Mouse (Mus musculus) kidney, embryonic 14.5 days (tissue): ENCODE results near the gene Paics. TPM values are rescaled to one million over a fixed set of nuclear protein-coding genes. Genes with fewer than 3 reads are reported as not detected.
A peak's percentile ranks its signal among the peaks of the same experiment; 100 is the strongest.
"Not testable (repeated sequence)": the region's sequence is repeated elsewhere in the genome, so short reads cannot be mapped to it uniquely, and the experiment has no call there.

Experiments used
- ATAC-seq: fragments of 200-750 bp; cut with Nextera tagmentation; 2 replicates; pipeline ENCODE4 v1.8.0; 2017; ENCODE audit warnings: moderate number of reproducible peaks, mild to moderate bottlenecking, moderate TSS enrichment, moderate library complexity; ENCODE audit not compliant: low FRiP score, low TSS enrichment
- H3K27ac ChIP-seq: fragments of 300-500 bp; sonication (generic); 2 replicates; pipeline ENCODE4 v1.5.1; 2014; ENCODE audit warnings: low read depth, mild to moderate bottlenecking, low read length, moderate library complexity, mixed read lengths
- H3K27me3 ChIP-seq: fragments of 300-500 bp; sonication (generic); 2 replicates; pipeline ENCODE4 v1.6.1; 2014; ENCODE audit warnings: mild to moderate bottlenecking, low read length; ENCODE audit not compliant: control insufficient read depth, insufficient read depth
- H3K36me3 ChIP-seq: fragments of 300-500 bp; sonication (generic); 2 replicates; pipeline ENCODE4 v1.6.1; 2014; ENCODE audit warnings: low read length, mixed read lengths; ENCODE audit not compliant: control insufficient read depth, insufficient read depth
- H3K4me1 ChIP-seq: fragments of 300-500 bp; sonication (generic); 2 replicates; pipeline ENCODE4 v1.6.1; 2014; ENCODE audit warnings: low read length, mixed read lengths; ENCODE audit not compliant: control insufficient read depth, insufficient read depth
- H3K4me2 ChIP-seq: fragments of 300-500 bp; sonication (generic); replicated peaks from 2 replicates; pipeline ENCODE4 v1.6.1; 2014; ENCODE audit warnings: low read depth, mild to moderate bottlenecking, low read length
- H3K4me3 ChIP-seq: fragments of 300-500 bp; sonication (generic); 2 replicates; pipeline ENCODE4 v1.5.1; 2014; ENCODE audit warnings: mild to moderate bottlenecking, low read length
- H3K9ac ChIP-seq: fragments of 300-500 bp; sonication (generic); 2 replicates; pipeline ENCODE4 v1.6.1; 2014; ENCODE audit warnings: low read depth, mild to moderate bottlenecking, low read length, moderate library complexity
- H3K9me3 ChIP-seq: fragments of 300-500 bp; sonication (generic); 2 replicates; pipeline ENCODE4 v1.6.1; 2016; ENCODE audit warnings: low read length; ENCODE audit not compliant: control insufficient read depth
- WGBS: fragments of 180-500 bp; shearing (Covaris S2); extraction: QIAGEN DNeasy Blood & Tissue Kit; methylation state at CpG from one replicate; pipeline ENCODE4 v1.1.7; 2014; 5-methylcytosine and 5-hydroxymethylcytosine counted together
- polyA plus RNA-seq: library from polyadenylated mRNA; unstranded; fragments of >200 nt; fragmentation: Nextera tagmentation; extraction: Ambion mirVana; gene quantifications from 2 replicates; pipeline ENCODE4 v1.2.1, GENCODE M21; 2014

Paics gene
- 343 and 349 TPM in 2 replicates for polyA plus RNA-seq

DNA sequence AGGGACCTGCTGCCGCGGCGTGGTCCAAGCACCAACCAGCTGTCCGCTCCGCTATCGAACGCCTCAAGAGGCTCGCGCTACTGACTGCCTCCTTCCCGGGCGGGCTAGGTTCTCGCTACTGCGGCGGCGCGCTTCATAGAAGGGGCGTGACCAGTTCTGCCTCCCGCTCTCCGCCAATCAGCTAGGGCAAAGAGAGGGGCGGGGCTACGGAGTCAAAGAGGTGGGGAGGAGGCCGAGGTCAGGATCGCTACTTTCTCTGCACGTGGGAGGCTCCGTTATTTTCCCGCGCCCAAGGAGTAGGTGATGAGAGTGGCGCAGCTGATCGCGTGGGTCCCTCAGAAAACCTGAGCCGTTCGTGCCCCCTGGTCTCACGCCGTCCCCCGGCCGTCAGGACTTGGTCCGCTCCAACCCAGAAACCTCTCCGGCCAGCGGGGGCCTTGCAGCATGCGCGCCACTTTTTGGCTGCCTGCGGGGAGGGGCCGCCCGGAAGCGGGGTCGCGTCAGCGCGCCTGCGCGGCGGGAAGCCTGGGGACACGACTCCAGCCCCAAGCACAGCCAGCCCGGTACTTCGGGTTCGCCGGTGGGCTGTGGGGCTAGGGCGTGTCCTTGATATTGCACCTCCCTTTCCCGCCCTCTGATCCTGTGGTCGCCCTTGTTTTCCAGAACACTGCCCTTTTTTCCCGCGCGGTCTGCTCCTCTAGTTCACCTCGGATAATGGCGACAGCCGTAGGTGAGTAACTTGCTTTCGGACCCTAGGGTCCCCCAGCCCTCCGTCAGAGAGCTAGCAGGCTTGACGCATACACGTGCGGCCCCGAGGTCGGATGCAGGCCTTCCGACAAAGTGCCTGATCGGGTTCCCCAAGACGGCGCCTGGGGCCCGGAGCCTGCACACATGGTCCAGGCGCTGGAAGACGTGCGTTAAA is at the start of gene Paics, which contains the start of gene Ppat:
Gene Paics, plus strand, starts transcription at position 202 of the 922 bp plus-strand sequence.
Gene Ppat, minus strand, starts transcription at position 473 of the 922 bp plus-strand sequence.
- H3K9me3 ChIP-seq, result no peaks in the 10 kb centered on the region
- peaks cover 19% of the 10 kb centered on the region for H3K4me1 ChIP-seq
- peak within 1 kb of the TSS; percentile 87 for H3K4me3 ChIP-seq
- H3K9ac ChIP-seq, result peak within 1 kb of the TSS; percentile 85
- WGBS, result under 1% methylated on average over 80 of the region's 81 CpGs
- peak; percentile 98 for ATAC-seq
- peak within 1 kb of the TSS; percentile 90 for H3K27ac ChIP-seq
- H3K4me2 ChIP-seq, result peak within 1 kb of the TSS; percentile 54
- H3K27me3 ChIP-seq, result no peaks in the 10 kb centered on the region
- H3K36me3 ChIP-seq, result peaks cover 14% of the 10 kb centered on the region; the same call in 1 of the 2 replicates

DNA sequence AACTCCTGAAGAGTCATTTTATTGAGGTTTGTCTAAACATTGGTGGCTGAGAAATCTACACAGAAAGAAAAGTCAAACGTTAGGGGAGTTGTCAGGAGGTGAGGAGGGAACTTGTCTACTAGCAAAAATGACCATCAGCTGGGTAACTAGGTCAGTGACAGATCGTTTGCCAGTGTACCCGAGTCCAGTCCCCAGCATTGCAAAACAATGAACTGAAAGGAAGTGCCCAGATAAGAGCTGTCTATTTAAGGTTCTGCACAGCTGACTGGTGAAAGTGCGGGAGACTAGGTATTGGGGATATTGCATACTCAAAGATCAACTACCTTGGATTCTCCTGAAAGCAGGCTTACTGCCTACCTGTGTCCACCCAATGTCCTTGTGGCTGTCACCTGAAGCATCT is 49.0 kb upstream of the Paics start:
- no peak for ATAC-seq
- WGBS, result 75% methylated on average over 4 of the region's 4 CpGs
- no peaks in the 10 kb centered on the region for H3K9me3 ChIP-seq
- H3K36me3 ChIP-seq, result no peaks in the 10 kb centered on the region; the same call in 1 of the 2 replicates
- 0 out of 2 replicates have a peak, but pooled peaks cover 4% of the 10 kb centered on the region for H3K4me1 ChIP-seq
- no peak overlapping the region for H3K4me3 ChIP-seq
- no peak overlapping the region for H3K4me2 ChIP-seq
- no peak overlapping the region for H3K9ac ChIP-seq
- H3K27me3 ChIP-seq, result no peaks in the 10 kb centered on the region
- no peak overlapping the region for H3K27ac ChIP-seq

GRCm38 (mm10) chr5:76904713-76905404 is 46.2 kb upstream of the Paics start:
- WGBS, result 1% methylated on average over 19 of the region's 19 CpGs
- ATAC-seq, result no peak
- Histone ChIP-seq H3K27ac (peak overlapping the region; percentile 86), H3K36me3 (peaks cover 2% of the 10 kb centered on the region), H3K9ac (peak overlapping the region; percentile 76), H3K4me3 (peak overlapping the region; percentile 84), H3K27me3 (no peaks in the 10 kb centered on the region), H3K9me3 (no peaks in the 10 kb centered on the region), H3K4me1 (0 out of 2 replicates have a peak, but pooled peaks cover 4% of the 10 kb centered on the region), H3K4me2 (peak overlapping the region; percentile 72)

- Histone ChIP-seq H3K9ac (peak within 1 kb of the TSS; percentile 76), H3K4me2 (peak within 1 kb of the TSS; percentile 72), H3K4me3 (peak within 1 kb of the TSS; percentile 84), H3K9me3 (no peaks in the 10 kb centered on the region), H3K27ac (peak within 1 kb of the TSS; percentile 86), H3K4me1 (0 out of 2 replicates have a peak, but pooled peaks cover 4% of the 10 kb centered on the region), H3K36me3 (peaks cover 4% of the 10 kb centered on the region), H3K27me3 (no peaks in the 10 kb centered on the region)
- ATAC-seq, result peak; percentile 99
- under 1% methylated on average over 47 of the region's 47 CpGs for WGBS
Measured at GRCm38 (mm10) chr5:76905405-76906154, 45.5 kb upstream of the Paics start, which contains the start of gene Aasdh. Gene Aasdh, minus strand, starts transcription at chr5:76905514.

GRCm38 (mm10) chr5:76906155-76906499 is 45.0 kb upstream of the Paics start:
- no peaks in the 10 kb centered on the region for H3K9me3 ChIP-seq
- WGBS, result 41% methylated on average over 3 of the region's 3 CpGs
- H3K4me3 ChIP-seq, result peak overlapping the region; percentile 84
- peak overlapping the region; percentile 86; the same call in 1 of the 2 replicates for H3K27ac ChIP-seq
- peaks cover 4% of the 10 kb centered on the region for H3K36me3 ChIP-seq
- peak overlapping the region; percentile 76 for H3K9ac ChIP-seq
- ATAC-seq, result 0 out of 2 replicates have a peak, but pooled peaks have one; percentile 2
- no peaks in the 10 kb centered on the region for H3K27me3 ChIP-seq
- peak overlapping the region; percentile 72 for H3K4me2 ChIP-seq
- H3K4me1 ChIP-seq, result 0 out of 2 replicates have a peak, but pooled peaks cover 4% of the 10 kb centered on the region

DNA sequence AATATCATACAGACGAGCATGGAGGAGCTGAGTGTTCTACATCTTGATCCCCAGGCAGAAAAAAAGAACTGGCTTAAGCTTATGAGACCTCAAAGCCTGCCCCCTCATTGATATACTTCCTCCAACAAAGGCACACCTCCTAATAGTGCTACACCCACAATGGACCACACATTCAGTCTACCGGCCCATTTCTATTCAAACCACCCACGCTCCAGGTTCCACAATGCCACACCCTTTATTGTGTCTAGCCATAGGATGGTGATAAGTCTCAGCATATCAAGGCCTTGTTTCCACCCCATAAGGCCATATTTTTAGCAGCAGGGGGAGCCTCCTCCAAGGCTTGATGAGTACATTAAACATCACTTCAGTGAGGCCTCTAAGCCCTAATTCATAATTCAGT is 40.3 kb upstream of the Paics start:
- Histone ChIP-seq H3K9me3 (no peaks in the 10 kb centered on the region), H3K27me3 (no peaks in the 10 kb centered on the region), H3K9ac (no peak overlapping the region), H3K27ac (no peak overlapping the region), H3K4me1 (0 out of 2 replicates have a peak, but pooled peaks cover 4% of the 10 kb centered on the region), H3K4me3 (no peak overlapping the region), H3K36me3 (peaks cover 22% of the 10 kb centered on the region), H3K4me2 (no peak overlapping the region)
- 84% methylated on average over 3 of the region's 3 CpGs for WGBS
- ATAC-seq, result no peak

DNA sequence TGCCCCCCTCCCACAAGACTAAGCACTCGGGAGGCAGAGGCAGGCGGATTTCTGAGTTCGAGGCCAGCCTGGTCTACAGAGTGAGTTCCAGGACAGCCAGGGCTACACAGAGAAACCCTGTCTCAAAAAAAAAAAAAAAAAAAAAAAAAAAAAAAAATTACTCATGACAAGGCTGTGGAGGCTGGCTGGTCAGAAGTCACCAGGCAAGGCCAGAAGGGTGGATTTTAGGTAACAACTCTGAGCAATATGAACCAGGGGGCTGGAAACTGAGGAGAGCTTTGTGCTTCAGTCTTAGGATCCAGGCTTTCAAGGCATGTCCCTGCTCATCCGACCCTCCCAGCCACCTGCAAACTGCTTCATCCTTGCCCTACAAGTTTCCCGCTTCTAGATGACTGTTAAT is 38.6 kb upstream of the Paics start:
- not testable (repeated sequence) for H3K27me3 ChIP-seq, H3K9me3 ChIP-seq, H3K4me3 ChIP-seq, ATAC-seq, H3K27ac ChIP-seq, H3K9ac ChIP-seq, H3K4me2 ChIP-seq, H3K4me1 ChIP-seq
- WGBS, result 94% methylated on average over 5 of the region's 5 CpGs
- peaks cover 28% of the 10 kb centered on the region for H3K36me3 ChIP-seq

- Histone ChIP-seq H3K27ac (no peak overlapping the region), H3K36me3 (peaks cover 73% of the 10 kb centered on the region), H3K9me3 (0 out of 2 replicates have a peak, but pooled peaks cover 3% of the 10 kb centered on the region), H3K4me1 (no peaks in the 10 kb centered on the region), H3K4me2 (no peak overlapping the region), H3K9ac (no peak overlapping the region), H3K27me3 (no peaks in the 10 kb centered on the region), H3K4me3 (no peak overlapping the region)
- no peak for ATAC-seq
- 89% methylated on average over 4 of the region's 4 CpGs for WGBS
Measured at GRCm38 (mm10) chr5:76922833-76923232, 28.3 kb upstream of the Paics start.
